Mouse (Mus musculus): ENCODE data around the gene Prrx1.

GRCm38 (mm10) chr1:163319669-163320571, 6.4 kb upstream of the Prrx1 start:
- TF ChIP-seq CTCF (conservative IDR thresholded peaks at IDR 0.05; ENCODE audit: low read length) (no peak), POU5F1 (IDR thresholded peaks at IDR 0.05; ENCODE audit: borderline replicate concordance, low read length) (no peak)

Data from E14TG2a.4 (cell line).